Mouse (Mus musculus): Measurements from ENCODE around the gene Ddx55. TPM values are rescaled to one million over a fixed set of nuclear protein-coding genes. Genes with fewer than 3 reads are reported as not detected.
A peak's percentile ranks its signal among the peaks of the same experiment; 100 is the strongest.
"Not testable (repeated sequence)": the region's sequence is repeated elsewhere in the genome, so short reads cannot be mapped to it uniquely, and the experiment has no call there.

Gene Ddx55
- total and polyA plus RNA-seq, 3 experiments, result 5.3 to 7.5 (median 6.2) TPM

DNA sequence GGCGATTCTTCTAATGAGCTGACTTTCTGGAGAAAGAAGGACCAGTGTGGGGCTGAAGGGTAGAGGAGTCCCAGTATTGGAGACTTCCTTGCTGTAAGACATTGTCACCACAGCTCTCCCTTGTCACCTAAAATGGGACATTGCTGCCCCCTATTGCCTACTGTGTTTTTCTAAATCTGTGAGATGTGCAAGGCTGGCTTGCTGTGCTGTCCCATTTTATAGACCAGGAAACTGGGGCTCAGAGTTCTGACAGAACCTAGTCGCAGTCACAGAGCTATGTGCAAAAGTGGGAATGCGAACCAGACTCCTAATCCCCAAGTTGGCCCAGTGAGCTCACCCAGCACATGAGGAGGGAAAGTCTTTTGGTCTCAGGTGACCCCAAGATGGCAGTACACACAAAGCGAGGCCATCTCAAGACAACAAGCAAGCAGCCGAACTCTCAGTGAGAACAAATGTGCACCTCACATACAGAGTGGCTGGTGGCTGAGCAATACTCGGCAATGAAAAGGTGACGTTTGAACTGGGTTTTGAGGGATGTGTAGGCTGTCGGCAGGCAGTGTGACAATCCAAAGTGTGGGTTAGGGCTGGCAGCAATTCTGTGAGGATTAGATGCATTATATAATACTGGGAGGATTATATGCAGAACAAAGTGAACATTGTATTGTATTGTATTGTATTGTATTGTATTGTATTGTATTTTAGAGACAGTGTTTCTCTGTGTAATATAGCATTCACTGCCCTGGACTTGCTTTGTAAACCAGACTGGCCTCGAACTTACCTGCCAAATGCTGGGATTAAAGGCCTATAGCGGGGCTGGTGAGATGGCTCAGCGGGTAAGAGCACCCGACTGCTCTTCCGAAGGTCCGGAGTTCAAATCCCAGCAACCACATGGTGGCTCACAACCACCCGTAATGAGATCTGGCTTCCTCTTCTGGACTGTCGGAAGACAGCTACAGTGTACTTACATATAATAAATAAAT, 13.6 kb upstream of the Ddx55 start:
- no peak overlapping the region for H3K27ac ChIP-seq
- 76% methylated on average over 16 of the region's 16 CpGs for WGBS
- peaks cover 2% of the 10 kb centered on the region; the same call in 1 of the 2 replicates for H3K79me2 ChIP-seq (replicated peaks; ENCODE audit: control insufficient read depth, insufficient read depth, low read length)
- H3K27me3 ChIP-seq (ENCODE audit: control insufficient read depth, insufficient read depth, low read length), result no peaks in the 10 kb centered on the region
- peak; percentile 44 to 60 for DNase-seq
- H3K36me3 ChIP-seq (ENCODE audit: control insufficient read depth, insufficient read depth, low read length), result peaks cover 13% of the 10 kb centered on the region
- peaks cover 6% of the 10 kb centered on the region for H3K4me1 ChIP-seq (ENCODE audit: control insufficient read depth, insufficient read depth, low read length)
- no peak for TF ChIP-seq POLR2A (IDR thresholded peaks at IDR 0.05; ENCODE audit: insufficient read depth, low read depth, low read length)
- 0 out of 2 replicates have a peak, but pooled peaks have one; percentile 55 for TF ChIP-seq EP300 (IDR thresholded peaks at IDR 0.05; ENCODE audit: insufficient read depth, low read depth, low read length)
- TF ChIP-seq CTCF (IDR thresholded peaks at IDR 0.05), result peak; percentile 80
- H3K9ac ChIP-seq (ENCODE audit: low read depth, low read length), result no peak overlapping the region
- intact Hi-C loops (cut with DNase I), result loop anchor here (2.0 kb wide), 2 partner anchors 54 to 106 kb away; no protein-coding TSS in a partner anchor
- no peak overlapping the region for H3K4me3 ChIP-seq

DNA sequence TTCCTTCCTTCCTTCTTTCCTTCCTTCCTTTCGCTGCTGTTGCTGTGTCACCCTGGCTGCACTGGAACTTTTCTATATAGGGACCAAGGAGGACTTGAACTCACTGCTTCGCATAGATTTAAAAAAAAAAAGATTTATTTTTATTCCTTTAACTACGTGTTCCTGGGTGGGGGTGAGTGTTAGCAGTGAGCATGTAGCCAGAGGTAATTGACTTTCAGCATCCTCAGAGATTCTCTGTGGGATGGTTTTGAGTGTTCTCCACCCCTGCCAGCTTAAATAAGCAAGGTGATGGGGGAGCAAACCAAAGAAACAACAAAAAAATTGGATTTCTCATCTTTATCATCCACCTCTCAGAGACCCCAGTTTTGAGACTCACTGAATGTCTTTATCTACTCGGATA, 12.8 kb upstream of the Ddx55 start:
- peak overlapping the region; percentile 88 for H3K27ac ChIP-seq
- peaks cover 6% of the 10 kb centered on the region for H3K4me1 ChIP-seq (ENCODE audit: control insufficient read depth, insufficient read depth, low read length)
- intact Hi-C loops (cut with DNase I), result loop anchor here (1.0 to 10.0 kb wide), 4 partner anchors 12 to 425 kb away; partner anchors contain the start of genes Arl6ip4, Ddx55 and Ogfod2
- no peaks in the 10 kb centered on the region for H3K27me3 ChIP-seq (ENCODE audit: control insufficient read depth, insufficient read depth, low read length)
- peaks cover 13% of the 10 kb centered on the region for H3K36me3 ChIP-seq (ENCODE audit: control insufficient read depth, insufficient read depth, low read length)
- no peak for TF ChIP-seq POLR2A (IDR thresholded peaks at IDR 0.05; ENCODE audit: insufficient read depth, low read depth, low read length)
- no peak for TF ChIP-seq CTCF (IDR thresholded peaks at IDR 0.05)
- no peak for TF ChIP-seq EP300 (IDR thresholded peaks at IDR 0.05; ENCODE audit: insufficient read depth, low read depth, low read length)
- H3K9ac ChIP-seq (ENCODE audit: low read depth, low read length), result no peak overlapping the region
- WGBS, result 70% methylated on average over 4 of the region's 4 CpGs
- no peak for DNase-seq
- H3K79me2 ChIP-seq (replicated peaks; ENCODE audit: control insufficient read depth, insufficient read depth, low read length), result peaks cover 2% of the 10 kb centered on the region; the same call in 1 of the 2 replicates
- H3K4me3 ChIP-seq, result peak overlapping the region; percentile 54; the same call in 1 of the 2 replicates

DNA sequence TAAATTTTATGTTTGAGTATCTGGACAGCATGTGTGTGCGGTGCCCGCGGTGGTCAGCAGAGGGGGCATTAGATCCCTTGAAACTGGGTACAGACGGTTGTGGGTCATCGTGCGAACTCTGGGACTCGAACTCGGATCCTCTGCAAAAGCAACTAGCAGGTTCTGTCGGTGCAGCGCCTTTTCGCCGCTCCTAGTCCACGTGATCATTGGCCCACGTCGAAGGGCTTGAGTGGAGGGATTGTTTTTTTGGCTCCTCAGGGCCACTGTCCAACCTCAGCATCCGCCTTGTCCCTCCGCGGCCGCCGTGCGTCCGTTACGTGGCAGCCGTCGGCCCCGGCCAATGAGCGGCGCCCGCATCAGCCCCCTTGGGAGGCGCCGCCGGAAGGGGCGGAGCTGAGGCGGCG, 12.3 kb upstream of the Ddx55 start, which contains the start of gene Tmed2:
TSS of gene Tmed2 (plus strand) at position 313 of the 404 bp plus-strand sequence.
- Histone ChIP-seq H3K27ac (peak within 1 kb of the TSS; percentile 88), H3K9ac (ENCODE audit: low read depth, low read length) (peak within 1 kb of the TSS; percentile 80), H3K27me3 (ENCODE audit: control insufficient read depth, insufficient read depth, low read length) (no peaks in the 10 kb centered on the region), H3K36me3 (ENCODE audit: control insufficient read depth, insufficient read depth, low read length) (peaks cover 13% of the 10 kb centered on the region), H3K79me2 (replicated peaks; ENCODE audit: control insufficient read depth, insufficient read depth, low read length) (peaks cover 2% of the 10 kb centered on the region; the same call in 1 of the 2 replicates), H3K4me3 (peak within 1 kb of the TSS; percentile 81), H3K4me1 (ENCODE audit: control insufficient read depth, insufficient read depth, low read length) (peaks cover 6% of the 10 kb centered on the region)
- TF ChIP-seq CTCF (IDR thresholded peaks at IDR 0.05) (peak; percentile 67), POLR2A (IDR thresholded peaks at IDR 0.05; ENCODE audit: insufficient read depth, low read depth, low read length) (0 out of 2 replicates have a peak, but pooled peaks have one; percentile 45), EP300 (IDR thresholded peaks at IDR 0.05; ENCODE audit: insufficient read depth, low read depth, low read length) (peak; percentile 94)
- intact Hi-C loops (cut with DNase I), result loop anchor here (1.0 to 10.0 kb wide), 2 partner anchors 12 to 426 kb away; partner anchors contain the start of genes Arl6ip4, Ddx55 and Ogfod2
- peak; percentile 98 for DNase-seq
- under 1% methylated on average over 35 of the region's 35 CpGs for WGBS

DNA sequence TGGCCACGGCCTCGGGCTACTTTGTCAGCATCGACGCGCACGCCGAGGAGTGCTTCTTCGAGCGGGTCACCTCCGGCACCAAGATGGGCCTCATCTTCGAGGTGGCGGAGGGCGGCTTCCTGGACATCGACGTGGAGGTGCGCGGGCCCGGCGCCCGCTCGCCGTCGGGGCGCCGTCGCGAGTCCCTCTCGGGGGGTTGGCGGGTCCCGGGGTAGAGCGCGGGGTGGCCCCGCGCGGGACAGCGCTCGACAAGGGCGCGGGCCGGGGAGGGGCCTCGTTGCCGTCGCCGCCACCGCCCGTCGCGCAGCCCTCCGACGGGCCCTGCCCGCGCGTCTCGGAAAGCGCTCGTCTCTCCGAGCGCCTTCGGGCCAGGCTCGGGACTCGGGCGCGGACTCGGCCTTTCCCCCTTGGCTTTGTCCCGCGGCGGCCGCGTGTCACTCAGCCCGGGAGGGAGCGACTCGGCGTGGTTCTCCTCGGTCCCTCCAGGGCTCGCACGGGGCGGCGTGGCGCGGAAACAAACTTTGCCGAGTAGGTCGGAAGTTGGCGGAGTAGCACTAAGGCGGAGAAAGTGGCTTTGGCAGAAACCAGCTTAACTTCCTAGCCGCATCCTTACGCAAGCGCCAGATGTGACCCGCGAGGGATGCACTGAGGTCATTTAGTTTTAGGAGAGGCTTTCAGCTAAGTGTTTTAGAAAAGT, 11.6 kb upstream of the Ddx55 start:
- peaks cover 2% of the 10 kb centered on the region; the same call in 1 of the 2 replicates for H3K79me2 ChIP-seq (replicated peaks; ENCODE audit: control insufficient read depth, insufficient read depth, low read length)
- peak overlapping the region; percentile 88 for H3K27ac ChIP-seq
- 1% methylated on average over 81 of the region's 89 CpGs for WGBS
- no peak for TF ChIP-seq CTCF (IDR thresholded peaks at IDR 0.05)
- 0 out of 2 replicates have a peak, but pooled peaks have one; percentile 22 for TF ChIP-seq POLR2A (IDR thresholded peaks at IDR 0.05; ENCODE audit: insufficient read depth, low read depth, low read length)
- H3K9ac ChIP-seq (ENCODE audit: low read depth, low read length), result peak overlapping the region; percentile 80
- intact Hi-C loops (cut with DNase I), result loop anchor here (1.0 to 10.0 kb wide), 2 partner anchors 11 to 426 kb away; partner anchors contain the start of genes Arl6ip4, Ddx55 and Ogfod2
- peak overlapping the region; percentile 81 for H3K4me3 ChIP-seq
- H3K36me3 ChIP-seq (ENCODE audit: control insufficient read depth, insufficient read depth, low read length), result peaks cover 16% of the 10 kb centered on the region
- peak; percentile 82 to 83 for DNase-seq
- no peaks in the 10 kb centered on the region for H3K27me3 ChIP-seq (ENCODE audit: control insufficient read depth, insufficient read depth, low read length)
- H3K4me1 ChIP-seq (ENCODE audit: control insufficient read depth, insufficient read depth, low read length), result peaks cover 6% of the 10 kb centered on the region

DNA sequence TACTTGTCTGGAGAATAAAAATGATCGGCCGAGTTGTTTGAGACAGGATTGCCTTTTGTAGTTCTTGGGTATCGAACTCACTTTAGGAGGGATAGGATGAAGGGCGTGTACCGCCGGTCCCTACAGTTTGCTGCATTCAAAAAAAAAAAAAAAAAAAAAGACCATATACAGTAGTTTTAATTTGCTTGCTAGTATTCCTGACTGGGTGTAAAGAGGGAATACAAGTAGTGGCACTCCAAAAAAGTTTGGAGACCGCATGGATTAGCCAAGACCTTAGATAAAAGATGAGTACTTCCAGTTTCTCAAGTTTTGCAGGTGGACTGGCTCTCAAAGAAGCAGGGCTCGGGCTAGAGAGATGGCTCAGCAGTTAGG, 11.1 kb upstream of the Ddx55 start:
- WGBS, result 5% methylated on average over 8 of the region's 8 CpGs
- Histone ChIP-seq H3K4me3 (peak overlapping the region; percentile 81), H3K9ac (ENCODE audit: low read depth, low read length) (peak overlapping the region; percentile 80), H3K36me3 (ENCODE audit: control insufficient read depth, insufficient read depth, low read length) (peaks cover 16% of the 10 kb centered on the region), H3K27ac (peak overlapping the region; percentile 88), H3K27me3 (ENCODE audit: control insufficient read depth, insufficient read depth, low read length) (no peaks in the 10 kb centered on the region), H3K79me2 (replicated peaks; ENCODE audit: control insufficient read depth, insufficient read depth, low read length) (peaks cover 4% of the 10 kb centered on the region; the same call in 1 of the 2 replicates), H3K4me1 (ENCODE audit: control insufficient read depth, insufficient read depth, low read length) (peaks cover 6% of the 10 kb centered on the region)
- DNase-seq, result no peak
- TF ChIP-seq POLR2A (IDR thresholded peaks at IDR 0.05; ENCODE audit: insufficient read depth, low read depth, low read length) (no peak), CTCF (IDR thresholded peaks at IDR 0.05) (no peak), EP300 (IDR thresholded peaks at IDR 0.05; ENCODE audit: insufficient read depth, low read depth, low read length) (no peak)
- intact Hi-C loops (cut with DNase I), result loop anchor here (10.0 kb wide), 1 partner anchor 427 kb away; the partner anchor contains the start of genes Arl6ip4 and Ogfod2

DNA sequence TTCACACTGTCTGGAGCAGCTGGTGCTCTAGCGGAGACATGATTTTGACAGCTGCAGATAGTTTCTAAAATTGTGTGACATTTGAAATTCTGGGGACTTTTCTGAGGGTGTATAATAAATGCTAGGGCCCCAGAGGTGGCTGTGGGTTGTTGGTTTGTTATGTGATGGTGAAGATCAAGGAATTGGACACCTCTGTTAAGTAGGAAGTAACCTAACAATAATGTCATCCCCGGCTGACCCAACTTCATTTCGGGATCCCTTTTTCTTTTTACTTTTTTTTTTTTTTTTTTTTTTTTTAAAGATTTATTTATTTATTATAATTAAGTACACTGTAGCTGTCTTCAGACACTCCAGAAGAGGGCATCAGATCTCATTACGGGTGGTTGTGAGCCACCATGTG, 1.9 kb upstream of the Ddx55 start:
- H3K36me3 ChIP-seq (ENCODE audit: control insufficient read depth, insufficient read depth, low read length); H3K27ac ChIP-seq; H3K4me3 ChIP-seq; intact Hi-C loops (cut with DNase I); H3K27me3 ChIP-seq (ENCODE audit: control insufficient read depth, insufficient read depth, low read length); DNase-seq; H3K4me1 ChIP-seq (ENCODE audit: control insufficient read depth, insufficient read depth, low read length); H3K79me2 ChIP-seq (replicated peaks; ENCODE audit: control insufficient read depth, insufficient read depth, low read length); H3K9ac ChIP-seq (ENCODE audit: low read depth, low read length): not testable (repeated sequence)
- 80% methylated on average over 4 of the region's 4 CpGs for WGBS

All from heart, adult 2 months (tissue).